Mouse (Mus musculus): ENCODE results near the gene St6galnac3. TPM values are rescaled to one million over a fixed set of nuclear protein-coding genes. Genes with fewer than 3 reads are reported as not detected.

St6galnac3 gene
- total and polyA plus RNA-seq, 2 experiments from 2014 or later, result 6.9 to 11.9 TPM

DNA sequence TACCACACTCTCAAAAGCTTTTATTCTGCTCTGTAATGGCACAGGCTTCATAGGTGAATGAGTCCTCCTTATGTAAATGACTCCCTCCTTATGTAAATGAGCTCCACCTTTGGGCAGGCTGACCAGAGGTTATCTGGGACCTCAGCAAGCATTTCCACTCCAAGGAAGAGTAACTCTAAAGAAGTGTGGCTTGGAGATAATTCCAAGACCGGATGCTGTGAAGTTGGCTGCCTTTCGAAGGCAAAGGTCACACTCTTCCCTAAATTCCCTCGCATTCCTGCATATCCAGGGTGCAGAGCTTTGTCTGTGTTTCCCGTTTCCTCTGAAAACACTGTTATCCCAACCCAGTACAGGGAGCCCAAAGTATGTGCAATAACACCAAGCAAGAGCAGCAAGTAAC, 142.9 kb downstream of the St6galnac3 start:
- Histone ChIP-seq H3K4me2 (ENCODE audit: low read depth, low read length, poor library complexity, severe bottlenecking) (no peak overlapping the region), H3K9ac (replicated peaks; ENCODE audit: low read length, poor library complexity, severe bottlenecking) (no peak overlapping the region), H3K4me1 (ENCODE audit: insufficient read depth, low read length) (peaks cover 5% of the 10 kb centered on the region), H3K27ac (ENCODE audit: low read depth, low read length) (no peak overlapping the region), H3K9me3 (ENCODE audit: low read length) (no peaks in the 10 kb centered on the region), H3K27me3 (ENCODE audit: insufficient read depth, low read length) (no peaks in the 10 kb centered on the region), H3K4me3 (ENCODE audit: low read depth, low read length) (no peak overlapping the region), H3K36me3 (ENCODE audit: insufficient read depth, low read length) (no peaks in the 10 kb centered on the region)
- WGBS, result 68% methylated on average over 4 of the region's 4 CpGs
- no peak for DNase-seq (ENCODE audit: low spot score)
- ATAC-seq (ENCODE audit: low FRiP score), result no peak
- no peak for TF ChIP-seq CTCF (IDR thresholded peaks at IDR 0.05)

DNA sequence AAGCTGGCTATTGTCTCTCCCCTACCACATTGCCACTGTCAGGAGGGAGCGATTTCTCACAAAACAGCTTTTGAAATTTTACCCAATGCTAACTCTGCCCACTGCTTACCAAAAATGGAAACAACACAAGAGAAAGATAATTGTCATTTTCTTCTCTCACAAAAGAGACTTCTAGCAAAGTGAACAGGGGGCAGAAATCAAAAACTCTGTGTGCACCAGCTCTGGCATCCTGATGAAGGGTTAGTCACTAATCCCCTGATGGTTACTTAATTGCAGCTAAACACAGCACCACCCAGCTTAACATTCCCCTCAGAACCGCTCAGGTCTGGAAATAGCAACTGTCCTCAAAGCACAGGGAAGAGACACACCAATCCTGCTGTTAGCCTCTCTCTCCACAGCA, 144.3 kb downstream of the St6galnac3 start:
- no peaks in the 10 kb centered on the region for H3K9me3 ChIP-seq (ENCODE audit: low read length)
- TF ChIP-seq CTCF (IDR thresholded peaks at IDR 0.05), result no peak
- DNase-seq (ENCODE audit: low spot score) (no peak), ATAC-seq (ENCODE audit: low FRiP score) (no peak)
- H3K4me2 ChIP-seq (ENCODE audit: low read depth, low read length, poor library complexity, severe bottlenecking), result no peak overlapping the region
- H3K4me1 ChIP-seq (ENCODE audit: insufficient read depth, low read length), result peaks cover 5% of the 10 kb centered on the region
- WGBS, result 30% methylated on average over 2 of the region's 2 CpGs
- H3K27ac ChIP-seq (ENCODE audit: low read depth, low read length), result peak overlapping the region; percentile 43; the same call in 1 of the 2 replicates
- no peak overlapping the region for H3K9ac ChIP-seq (replicated peaks; ENCODE audit: low read length, poor library complexity, severe bottlenecking)
- no peaks in the 10 kb centered on the region for H3K27me3 ChIP-seq (ENCODE audit: insufficient read depth, low read length)
- H3K36me3 ChIP-seq (ENCODE audit: insufficient read depth, low read length), result no peaks in the 10 kb centered on the region
- no peak overlapping the region for H3K4me3 ChIP-seq (ENCODE audit: low read depth, low read length)

DNA sequence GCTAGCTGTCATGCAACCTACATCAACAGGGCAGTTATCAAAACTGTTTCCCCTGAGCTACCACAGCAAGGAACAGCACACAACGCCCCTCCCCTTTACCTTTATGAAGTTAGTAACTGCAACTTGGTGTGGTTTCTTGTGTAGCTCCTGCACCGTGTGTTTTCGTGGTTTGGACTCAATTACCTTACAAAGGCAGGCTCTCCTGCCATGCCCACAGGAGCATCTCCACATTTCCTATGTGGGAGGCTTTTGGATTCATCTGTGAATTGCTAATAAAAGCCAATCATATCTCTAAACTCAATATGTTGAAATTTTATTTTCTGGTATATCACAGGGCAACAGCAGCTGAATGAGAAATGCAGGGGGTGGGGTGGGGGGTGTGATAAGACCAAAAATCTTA, 144.8 kb downstream of the St6galnac3 start:
- Histone ChIP-seq H3K4me3 (ENCODE audit: low read depth, low read length) (no peak overlapping the region), H3K27me3 (ENCODE audit: insufficient read depth, low read length) (no peaks in the 10 kb centered on the region), H3K9me3 (ENCODE audit: low read length) (no peaks in the 10 kb centered on the region), H3K9ac (replicated peaks; ENCODE audit: low read length, poor library complexity, severe bottlenecking) (no peak overlapping the region), H3K4me1 (ENCODE audit: insufficient read depth, low read length) (peaks cover 5% of the 10 kb centered on the region), H3K4me2 (ENCODE audit: low read depth, low read length, poor library complexity, severe bottlenecking) (no peak overlapping the region), H3K36me3 (ENCODE audit: insufficient read depth, low read length) (no peaks in the 10 kb centered on the region), H3K27ac (ENCODE audit: low read depth, low read length) (no peak overlapping the region)
- ATAC-seq (ENCODE audit: low FRiP score) (no peak), DNase-seq (ENCODE audit: low spot score) (no peak)
- TF ChIP-seq CTCF (IDR thresholded peaks at IDR 0.05), result no peak
- WGBS, result 73% methylated on average over 3 of the region's 3 CpGs

DNA sequence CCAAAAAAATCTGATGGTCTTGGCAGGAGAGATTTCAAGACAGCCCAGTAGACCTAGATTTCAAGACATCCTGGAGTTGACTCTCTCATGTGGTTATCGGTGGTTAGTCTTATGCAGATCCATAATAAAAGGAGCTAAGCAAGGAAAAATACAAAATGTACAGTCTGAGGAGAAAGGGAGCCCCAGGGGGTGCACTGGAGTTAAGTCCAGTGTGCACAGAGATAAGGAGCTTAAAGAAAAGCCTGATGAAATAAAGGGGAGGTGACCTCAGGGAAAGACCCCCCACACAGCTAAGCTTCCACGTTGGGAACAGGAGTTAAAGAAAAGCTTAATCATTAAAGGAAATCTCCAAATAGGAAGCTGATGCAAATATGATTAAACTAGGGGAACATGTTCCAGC, 147.7 kb downstream of the St6galnac3 start:
- Histone ChIP-seq H3K36me3 (ENCODE audit: insufficient read depth, low read length) (no peaks in the 10 kb centered on the region), H3K9ac (replicated peaks; ENCODE audit: low read length, poor library complexity, severe bottlenecking) (no peak overlapping the region), H3K4me3 (ENCODE audit: low read depth, low read length) (no peak overlapping the region), H3K9me3 (ENCODE audit: low read length) (no peaks in the 10 kb centered on the region), H3K27me3 (ENCODE audit: insufficient read depth, low read length) (no peaks in the 10 kb centered on the region), H3K27ac (ENCODE audit: low read depth, low read length) (no peak overlapping the region), H3K4me1 (ENCODE audit: insufficient read depth, low read length) (peaks cover 5% of the 10 kb centered on the region), H3K4me2 (ENCODE audit: low read depth, low read length, poor library complexity, severe bottlenecking) (no peak overlapping the region)
- no peak for TF ChIP-seq CTCF (IDR thresholded peaks at IDR 0.05)
- 62% methylated on average over 2 of the region's 2 CpGs for WGBS
- ATAC-seq (ENCODE audit: low FRiP score) (no peak), DNase-seq (ENCODE audit: low spot score) (no peak)

DNA sequence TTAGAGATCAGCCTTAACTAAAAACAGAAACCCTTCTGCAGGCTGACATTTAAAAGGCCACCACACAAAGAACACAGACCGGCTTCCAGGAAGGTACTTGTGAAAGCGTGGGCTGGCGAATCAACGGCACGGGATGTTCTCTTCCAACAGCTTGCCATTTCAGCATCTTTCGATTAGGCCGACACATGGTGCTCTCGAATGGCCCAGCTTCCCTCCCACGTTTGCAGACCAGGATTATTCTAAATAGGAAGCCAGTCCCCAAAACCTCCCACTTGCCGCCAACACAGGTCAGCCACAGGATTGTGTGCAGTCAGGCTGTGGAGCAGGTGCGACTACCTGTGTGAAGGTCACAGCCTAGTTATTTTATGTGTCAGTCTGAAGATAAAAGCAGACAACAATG, 153.8 kb downstream of the St6galnac3 start:
- H3K4me3 ChIP-seq (ENCODE audit: low read depth, low read length), result no peak overlapping the region
- DNase-seq (ENCODE audit: low spot score) (no peak), ATAC-seq (ENCODE audit: low FRiP score) (no peak)
- peaks cover 4% of the 10 kb centered on the region; the same call in 1 of the 2 replicates for H3K4me1 ChIP-seq (ENCODE audit: insufficient read depth, low read length)
- no peak overlapping the region for H3K4me2 ChIP-seq (ENCODE audit: low read depth, low read length, poor library complexity, severe bottlenecking)
- 86% methylated on average over 11 of the region's 11 CpGs for WGBS
- no peaks in the 10 kb centered on the region; the same call in 1 of the 2 replicates for H3K27me3 ChIP-seq (ENCODE audit: insufficient read depth, low read length)
- no peaks in the 10 kb centered on the region for H3K36me3 ChIP-seq (ENCODE audit: insufficient read depth, low read length)
- H3K27ac ChIP-seq (ENCODE audit: low read depth, low read length), result no peak overlapping the region
- H3K9me3 ChIP-seq (ENCODE audit: low read length), result no peaks in the 10 kb centered on the region
- no peak overlapping the region for H3K9ac ChIP-seq (replicated peaks; ENCODE audit: low read length, poor library complexity, severe bottlenecking)
- no peak for TF ChIP-seq CTCF (IDR thresholded peaks at IDR 0.05)

DNA sequence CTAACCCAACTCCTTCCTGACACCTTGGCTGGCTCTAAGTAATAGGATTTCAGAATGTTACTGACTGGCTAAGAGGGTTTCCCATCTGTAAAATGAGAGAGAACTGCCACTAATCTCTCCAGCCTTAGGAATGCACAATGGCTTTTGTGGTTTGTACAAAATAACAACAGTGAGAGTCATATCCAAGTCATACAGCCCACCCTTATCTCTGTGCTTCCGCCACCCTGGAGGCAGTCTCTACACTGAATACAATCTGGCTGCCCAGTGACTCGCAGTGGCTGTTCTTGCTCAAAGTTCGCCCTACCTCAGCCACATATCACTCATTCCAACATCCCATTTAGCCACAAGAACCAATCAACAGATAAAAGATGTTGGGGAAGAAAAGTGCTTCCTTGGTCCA, 156.2 kb downstream of the St6galnac3 start:
- no peak for ATAC-seq (ENCODE audit: low FRiP score)
- H3K9ac ChIP-seq (replicated peaks; ENCODE audit: low read length, poor library complexity, severe bottlenecking), result no peak overlapping the region
- no peak for DNase-seq (ENCODE audit: low spot score)
- H3K4me1 ChIP-seq (ENCODE audit: insufficient read depth, low read length), result peaks cover 4% of the 10 kb centered on the region; the same call in 1 of the 2 replicates
- no peak overlapping the region for H3K4me2 ChIP-seq (ENCODE audit: low read depth, low read length, poor library complexity, severe bottlenecking)
- H3K9me3 ChIP-seq (ENCODE audit: low read length), result no peaks in the 10 kb centered on the region
- 91% methylated on average over 3 of the region's 3 CpGs for WGBS
- H3K36me3 ChIP-seq (ENCODE audit: insufficient read depth, low read length), result no peaks in the 10 kb centered on the region
- H3K4me3 ChIP-seq (ENCODE audit: low read depth, low read length), result no peak overlapping the region
- no peaks in the 10 kb centered on the region; the same call in 1 of the 2 replicates for H3K27me3 ChIP-seq (ENCODE audit: insufficient read depth, low read length)
- no peak overlapping the region for H3K27ac ChIP-seq (ENCODE audit: low read depth, low read length)
- TF ChIP-seq CTCF (IDR thresholded peaks at IDR 0.05), result no peak

Data from midbrain, postnatal 0 days (tissue).